Mouse (Mus musculus): ENCODE data around the gene Prn. TPM values are rescaled to one million over a fixed set of nuclear protein-coding genes. Genes with fewer than 3 reads are reported as not detected.

The Prn gene
- 0.25 TPM in 1 of 2 replicates, not detected in the other for polyA plus RNA-seq (2015; fragmentation: Nextera tagmentation; extraction: Ambion mirVana)

GRCm38 (mm10) chr2:131909683-131910572, at the start of gene Prn, which contains the start of gene Prnp:
TSS of gene Prn (plus strand) at chr2:131909957.
TSS of gene Prnp (plus strand) at chr2:131909928.
- Histone ChIP-seq H3K27me3 (replicated peaks) (no peaks in the 10 kb centered on the region), H3K4me2 (replicated peaks) (peak within 1 kb of the TSS; percentile 87), H3K4me1 (replicated peaks) (0 out of 2 replicates have a peak, but pooled peaks cover 6% of the 10 kb centered on the region), H3K27ac (peak within 1 kb of the TSS; percentile 75), H3K4me3 (replicated peaks) (peak within 1 kb of the TSS; percentile 71), H3K9ac (peak within 1 kb of the TSS; percentile 75), H3K36me3 (no peaks in the 10 kb centered on the region), H3K9me3 (no peaks in the 10 kb centered on the region)
- peak; percentile 97 for ATAC-seq
- 4% methylated on average over 52 of the region's 52 CpGs for WGBS

GRCm38 (mm10) chr2:131862617-131863275, 47.0 kb upstream of the Prn start:
- WGBS = 61% methylated on average over 3 of the region's 3 CpGs
- no peak for ATAC-seq
- Histone ChIP-seq H3K9ac (no peak overlapping the region), H3K27me3 (replicated peaks) (no peaks in the 10 kb centered on the region), H3K4me2 (replicated peaks) (no peak overlapping the region), H3K9me3 (no peaks in the 10 kb centered on the region), H3K4me3 (replicated peaks) (no peak overlapping the region), H3K36me3 (no peaks in the 10 kb centered on the region), H3K27ac (no peak overlapping the region), H3K4me1 (replicated peaks) (no peaks in the 10 kb centered on the region)

DNA sequence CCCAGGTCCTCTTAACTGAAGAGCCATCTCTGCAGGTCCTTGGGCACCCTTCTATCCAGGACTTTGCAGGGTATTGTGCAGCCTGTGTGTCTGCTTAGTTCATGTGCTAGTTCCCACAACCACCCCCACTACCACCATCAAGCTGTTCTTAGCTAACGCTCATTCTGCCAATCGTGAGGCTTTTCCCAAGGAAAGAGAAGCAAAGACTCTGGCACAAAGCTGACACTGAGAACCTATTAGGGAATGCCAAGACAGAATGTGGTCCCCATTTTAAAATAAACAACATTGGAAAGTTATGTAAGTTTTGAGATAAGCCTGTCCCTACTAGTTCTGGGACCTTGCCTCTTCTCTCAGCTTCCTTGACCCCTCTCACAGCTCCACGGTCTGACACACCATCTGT, 46.3 kb upstream of the Prn start:
- WGBS = 66% methylated on average over 3 of the region's 3 CpGs
- Histone ChIP-seq H3K36me3 (no peaks in the 10 kb centered on the region), H3K4me2 (replicated peaks) (no peak overlapping the region), H3K9ac (no peak overlapping the region), H3K27me3 (replicated peaks) (no peaks in the 10 kb centered on the region), H3K9me3 (no peaks in the 10 kb centered on the region), H3K27ac (no peak overlapping the region), H3K4me3 (replicated peaks) (no peak overlapping the region), H3K4me1 (replicated peaks) (no peaks in the 10 kb centered on the region)
- no peak for ATAC-seq

GRCm38 (mm10) chr2:131864262-131864796, 45.4 kb upstream of the Prn start:
- WGBS = 84% methylated on average over 2 of the region's 2 CpGs
- no peaks in the 10 kb centered on the region for H3K36me3 ChIP-seq
- H3K4me3 ChIP-seq (replicated peaks) = no peak overlapping the region
- no peak overlapping the region for H3K27ac ChIP-seq
- no peak overlapping the region for H3K4me2 ChIP-seq (replicated peaks)
- no peaks in the 10 kb centered on the region for H3K4me1 ChIP-seq (replicated peaks)
- H3K9me3 ChIP-seq = no peaks in the 10 kb centered on the region
- ATAC-seq = no peak
- H3K9ac ChIP-seq = no peak overlapping the region
- H3K27me3 ChIP-seq (replicated peaks) = no peaks in the 10 kb centered on the region

GRCm38 (mm10) chr2:131866676-131867075, 43.1 kb upstream of the Prn start:
- ATAC-seq = no peak
- no peaks in the 10 kb centered on the region for H3K36me3 ChIP-seq
- no peaks in the 10 kb centered on the region for H3K27me3 ChIP-seq (replicated peaks)
- H3K4me2 ChIP-seq (replicated peaks) = no peak overlapping the region
- H3K9me3 ChIP-seq = no peaks in the 10 kb centered on the region
- no peak overlapping the region for H3K9ac ChIP-seq
- H3K27ac ChIP-seq = no peak overlapping the region
- H3K4me1 ChIP-seq (replicated peaks) = no peaks in the 10 kb centered on the region
- H3K4me3 ChIP-seq (replicated peaks) = no peak overlapping the region

- Histone ChIP-seq H3K27me3 (replicated peaks) (no peaks in the 10 kb centered on the region), H3K36me3 (no peaks in the 10 kb centered on the region), H3K4me1 (replicated peaks) (no peaks in the 10 kb centered on the region), H3K9ac (no peak overlapping the region), H3K4me2 (replicated peaks) (no peak overlapping the region), H3K4me3 (replicated peaks) (no peak overlapping the region), H3K9me3 (no peaks in the 10 kb centered on the region), H3K27ac (no peak overlapping the region)
- ATAC-seq = no peak
- 76% methylated on average over 5 of the region's 5 CpGs for WGBS
Measured at GRCm38 (mm10) chr2:131868983-131869382, 40.8 kb upstream of the Prn start.

DNA sequence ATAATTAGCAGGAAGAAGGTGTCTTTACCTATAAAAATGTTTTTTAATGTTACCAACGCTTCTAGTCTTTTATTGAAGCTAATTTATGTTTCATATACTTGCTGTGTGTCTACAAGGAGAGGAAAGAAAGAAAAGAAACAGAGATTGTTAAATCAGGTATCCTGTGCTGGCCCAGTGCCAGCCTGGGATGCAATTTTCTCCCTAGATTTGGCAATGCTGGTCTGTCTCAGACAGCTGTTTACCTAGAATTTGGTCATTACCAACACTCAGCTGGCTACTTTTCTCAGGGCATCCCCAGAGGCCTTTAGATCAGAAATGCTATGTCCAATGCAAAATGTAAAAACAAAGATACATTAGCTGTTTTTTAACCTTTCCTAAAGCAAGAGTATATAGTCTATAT, 36.4 kb upstream of the Prn start:
- ATAC-seq = no peak
- Histone ChIP-seq H3K27me3 (replicated peaks) (no peaks in the 10 kb centered on the region), H3K4me3 (replicated peaks) (no peak overlapping the region), H3K27ac (no peak overlapping the region), H3K4me1 (replicated peaks) (no peaks in the 10 kb centered on the region), H3K4me2 (replicated peaks) (no peak overlapping the region), H3K36me3 (no peaks in the 10 kb centered on the region), H3K9me3 (no peaks in the 10 kb centered on the region), H3K9ac (no peak overlapping the region)
- WGBS = 43% methylated on average over 1 of the region's 1 CpGs

GRCm38 (mm10) chr2:131876551-131877265, 33.0 kb upstream of the Prn start:
- Histone ChIP-seq H3K9me3 (no peaks in the 10 kb centered on the region), H3K4me2 (replicated peaks) (no peak overlapping the region), H3K9ac (no peak overlapping the region), H3K4me1 (replicated peaks) (no peaks in the 10 kb centered on the region), H3K36me3 (no peaks in the 10 kb centered on the region), H3K27me3 (replicated peaks) (no peaks in the 10 kb centered on the region), H3K27ac (no peak overlapping the region), H3K4me3 (replicated peaks) (no peak overlapping the region)
- 88% methylated on average over 7 of the region's 7 CpGs for WGBS
- ATAC-seq = no peak

DNA sequence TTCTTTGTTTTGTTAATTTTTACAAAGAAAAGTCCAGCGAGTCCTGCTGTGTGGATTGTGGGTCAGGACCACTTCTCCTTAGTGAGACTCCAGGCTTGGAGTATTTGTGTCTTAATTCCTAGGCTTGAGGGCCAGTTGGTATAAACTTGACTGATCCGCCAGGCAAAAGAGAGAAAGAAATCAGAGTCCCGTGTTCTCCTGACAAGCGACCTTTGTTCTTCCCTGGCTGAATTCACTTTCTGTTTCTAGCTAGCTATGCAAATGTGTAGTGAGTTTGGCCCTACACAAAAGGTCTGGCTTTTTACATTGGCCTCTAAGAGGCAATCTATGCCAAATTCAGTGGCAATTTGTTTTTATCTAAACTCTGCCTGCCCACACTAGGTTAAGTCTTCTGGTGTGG, 28.0 kb upstream of the Prn start:
- H3K4me2 ChIP-seq (replicated peaks) = no peak overlapping the region
- no peaks in the 10 kb centered on the region for H3K4me1 ChIP-seq (replicated peaks)
- no peak overlapping the region for H3K4me3 ChIP-seq (replicated peaks)
- no peaks in the 10 kb centered on the region for H3K27me3 ChIP-seq (replicated peaks)
- no peaks in the 10 kb centered on the region for H3K9me3 ChIP-seq
- no peak for ATAC-seq
- 58% methylated on average over 4 of the region's 4 CpGs for WGBS
- H3K9ac ChIP-seq = no peak overlapping the region
- H3K36me3 ChIP-seq = no peaks in the 10 kb centered on the region
- H3K27ac ChIP-seq = no peak overlapping the region

- WGBS = 40% methylated on average over 2 of the region's 2 CpGs
- ATAC-seq = no peak
Measured at GRCm38 (mm10) chr2:131883136-131883535, 26.6 kb upstream of the Prn start.

GRCm38 (mm10) chr2:131886503-131887160, 23.1 kb upstream of the Prn start:
- H3K9me3 ChIP-seq = no peaks in the 10 kb centered on the region
- H3K27ac ChIP-seq = no peak overlapping the region
- no peak for ATAC-seq
- no peak overlapping the region for H3K9ac ChIP-seq
- no peak overlapping the region for H3K4me3 ChIP-seq (replicated peaks)
- no peaks in the 10 kb centered on the region for H3K36me3 ChIP-seq
- H3K4me2 ChIP-seq (replicated peaks) = no peak overlapping the region
- 0 out of 2 replicates have a peak, but pooled peaks cover 3% of the 10 kb centered on the region for H3K4me1 ChIP-seq (replicated peaks)
- 86% methylated on average over 6 of the region's 6 CpGs for whole genome bisulfite sequencing
- no peaks in the 10 kb centered on the region for H3K27me3 ChIP-seq (replicated peaks)

More at GRCm38 (mm10) chr2:131883136-131883535, 26.6 kb upstream of the Prn start:
- H3K4me3 ChIP-seq (replicated peaks) = no peak overlapping the region
- H3K9me3 ChIP-seq = no peaks in the 10 kb centered on the region
- H3K36me3 ChIP-seq = no peaks in the 10 kb centered on the region
- no peaks in the 10 kb centered on the region for H3K4me1 ChIP-seq (replicated peaks)
- no peak overlapping the region for H3K27ac ChIP-seq
- H3K9ac ChIP-seq = no peak overlapping the region
- no peak overlapping the region for H3K4me2 ChIP-seq (replicated peaks)
- H3K27me3 ChIP-seq (replicated peaks) = no peaks in the 10 kb centered on the region
